Mouse (Mus musculus) frontal cortex, postnatal 10 days (tissue): Measurements from ENCODE around the gene Zscan2.

ENCODE experiments used
- DNase-seq, 2 experiments: peaks; one replicate each; pipeline ENCODE4 v3.0.0; 2022; ENCODE audit warnings: low spot score in 2 of 2, mixed read lengths in 1 of 2

Zscan2 gene

DNA sequence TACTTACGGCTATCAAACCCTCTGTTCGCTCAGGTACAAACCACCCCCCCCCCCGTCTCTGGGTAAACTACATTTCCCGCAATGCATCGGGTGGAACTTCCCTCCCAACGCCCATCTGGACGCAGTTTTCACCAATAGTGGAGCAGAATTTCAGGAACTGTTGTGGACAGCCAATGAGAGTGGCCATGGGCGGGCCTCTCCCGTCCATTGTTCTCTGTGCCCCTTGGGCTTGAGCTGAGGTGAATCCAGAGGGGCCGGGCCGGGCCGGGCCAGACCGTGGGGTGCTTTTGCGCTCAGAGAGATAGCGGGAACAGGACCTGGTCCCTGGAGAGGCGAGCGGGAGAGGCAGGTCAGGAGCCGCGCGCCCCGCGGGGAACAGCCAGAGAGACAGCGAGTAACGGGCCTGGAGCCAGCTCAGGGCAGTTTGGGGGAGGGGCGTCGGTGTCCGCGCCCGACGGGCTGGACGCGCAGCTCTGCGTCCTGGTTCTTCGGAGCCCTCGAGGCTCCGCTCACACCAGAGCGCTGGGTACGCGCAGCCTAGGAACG is at the start of gene Zscan2:
TSS of gene Zscan2 (plus strand) at position 192 of the 546 bp plus-strand sequence.
- peak; percentile 87 to 89 for DNase-seq

GRCm38 (mm10) chr7:80813397-80813796 is 47.3 kb upstream of the Zscan2 start:
- no peak for DNase-seq

DNA sequence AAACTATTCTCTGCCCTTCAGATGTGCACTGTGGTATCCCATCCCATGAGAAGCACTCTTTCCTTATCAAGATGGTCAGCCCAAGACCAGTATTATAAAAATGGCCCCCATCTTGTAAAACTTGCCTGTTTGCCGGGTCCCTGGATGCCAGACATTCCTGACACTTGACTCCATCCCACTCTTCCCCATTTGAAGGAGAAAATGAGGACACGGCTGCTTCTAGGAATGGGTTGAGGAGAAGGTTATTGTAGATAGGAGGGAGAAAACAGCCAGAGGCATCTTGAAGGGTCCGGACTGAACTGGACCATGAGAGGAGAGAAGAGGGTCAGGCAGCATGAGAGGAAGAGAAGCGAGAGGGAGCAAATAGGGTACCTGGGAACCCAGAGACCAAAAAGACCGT is 44.1 kb upstream of the Zscan2 start:
- DNase-seq: no peak

GRCm38 (mm10) chr7:80820838-80821237 is 39.9 kb upstream of the Zscan2 start:
- no peak for DNase-seq

DNA sequence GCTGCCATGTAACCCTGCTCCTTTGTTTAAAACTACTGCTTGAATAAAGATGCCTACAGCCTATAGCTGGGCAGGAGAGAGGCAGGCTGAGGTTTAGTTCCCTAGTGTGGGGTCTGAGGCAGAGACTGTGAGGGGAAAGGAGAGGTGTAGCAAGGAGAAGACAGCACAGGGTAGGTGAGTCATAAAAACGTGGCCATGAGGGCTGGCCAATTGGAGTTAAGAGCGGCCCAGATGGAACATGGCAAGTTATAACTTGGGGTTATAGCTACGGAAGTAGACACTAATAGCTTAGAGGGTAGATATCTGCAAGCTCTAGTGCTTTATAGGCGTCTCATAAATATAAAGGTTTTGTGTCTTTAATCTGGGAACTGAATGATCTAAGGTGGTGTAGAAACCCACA is 37.5 kb upstream of the Zscan2 start:
- DNase-seq: no peak

- DNase-seq: no peak
Observed at GRCm38 (mm10) chr7:80823875-80824682, 36.6 kb upstream of the Zscan2 start.

GRCm38 (mm10) chr7:80825843-80826403 is 34.8 kb upstream of the Zscan2 start, which contains the start of gene Iqgap1:
Gene Iqgap1 (minus strand): TSS chr7:80825974.
- DNase-seq: no peak

DNA sequence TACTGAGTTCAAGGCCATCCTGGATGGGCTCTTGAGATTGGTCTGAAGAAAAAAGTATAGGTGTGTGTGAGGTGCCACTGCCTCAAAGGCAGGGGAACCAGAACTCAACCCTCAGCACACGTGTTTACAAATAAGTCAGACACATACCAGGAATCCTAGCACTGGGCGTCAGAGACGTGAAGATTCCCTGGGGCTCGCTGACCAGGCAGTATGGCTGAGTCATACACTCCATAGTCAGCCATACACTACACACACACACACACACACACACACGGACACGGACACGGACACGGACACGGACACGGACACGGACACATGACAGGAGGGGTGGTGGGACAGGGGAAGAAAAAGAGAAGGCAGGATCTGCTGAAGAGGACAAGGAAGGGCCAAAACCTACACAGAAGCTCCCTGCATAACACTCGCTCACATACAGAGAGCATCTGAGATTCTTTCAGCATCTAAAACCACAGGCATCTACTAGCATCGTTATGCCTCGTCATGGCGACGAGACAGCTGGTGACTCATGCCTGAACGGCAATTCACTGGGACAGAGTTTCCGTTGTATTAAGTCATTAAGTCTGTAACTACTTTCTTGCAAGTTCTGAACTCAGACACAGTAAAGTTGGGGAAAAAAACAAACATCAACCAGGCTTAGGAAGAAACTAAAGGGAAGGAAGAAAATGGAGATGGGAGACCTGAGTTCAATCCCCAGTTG is 32.4 kb upstream of the Zscan2 start:
- DNase-seq: no peak

- no peak for DNase-seq
Observed at GRCm38 (mm10) chr7:80830193-80830803, 30.4 kb upstream of the Zscan2 start.

GRCm38 (mm10) chr7:80832191-80832590 is 28.5 kb upstream of the Zscan2 start:
- DNase-seq: no peak

GRCm38 (mm10) chr7:80832996-80833650 is 27.6 kb upstream of the Zscan2 start:
- peak in 1 of 2 experiments; percentile 28 for DNase-seq

GRCm38 (mm10) chr7:80833651-80834532 is 26.8 kb upstream of the Zscan2 start:
- no peak for DNase-seq

GRCm38 (mm10) chr7:80835984-80836652 is 24.6 kb upstream of the Zscan2 start:
- no peak for DNase-seq

- no peak for DNase-seq
Observed at GRCm38 (mm10) chr7:80837736-80838135, 23.0 kb upstream of the Zscan2 start.

- no peak for DNase-seq
Observed at GRCm38 (mm10) chr7:80838247-80838646, 22.5 kb upstream of the Zscan2 start.

GRCm38 (mm10) chr7:80839755-80840154 is 21.0 kb upstream of the Zscan2 start:
- DNase-seq: no peak

DNA sequence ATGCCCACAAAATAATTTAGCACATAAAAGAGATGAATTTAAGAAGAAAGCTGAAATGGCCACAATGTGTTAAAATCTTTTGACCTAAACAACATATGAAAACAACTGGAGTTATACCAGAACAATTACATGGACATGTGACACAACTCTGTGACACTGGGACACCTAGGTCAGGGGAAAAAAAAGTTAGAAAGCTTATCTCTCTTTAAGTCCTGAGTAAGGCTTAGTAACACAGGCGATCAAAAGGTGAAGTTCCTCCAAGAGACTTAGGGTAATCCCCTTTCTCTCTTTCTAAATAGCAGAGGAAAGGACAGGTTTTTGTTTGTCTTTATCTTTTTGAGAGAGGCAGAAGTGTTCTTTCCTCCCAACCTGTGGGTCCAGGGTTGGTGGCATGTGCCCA is 20.5 kb upstream of the Zscan2 start:
- DNase-seq: no peak

GRCm38 (mm10) chr7:80840937-80841336 is 19.8 kb upstream of the Zscan2 start:
- no peak for DNase-seq

- DNase-seq: no peak
Observed at GRCm38 (mm10) chr7:80842132-80842531, 18.6 kb upstream of the Zscan2 start.

GRCm38 (mm10) chr7:80843176-80843575 is 17.5 kb upstream of the Zscan2 start:
- DNase-seq: no peak
